Mouse (Mus musculus) yolk sac, embryonic 10.5 days (tissue): ENCODE measurements around the gene Btbd35f9.
"Not testable (repeated sequence)": the region's sequence is repeated elsewhere in the genome, so short reads cannot be mapped to it uniquely, and the experiment has no call there.

Experiments used
- DNase-seq: peaks from one replicate; pipeline ENCODE4 v3.0.0-alpha.2; 2017; ENCODE audit warnings: low spot score

Gene Btbd35f9

DNA sequence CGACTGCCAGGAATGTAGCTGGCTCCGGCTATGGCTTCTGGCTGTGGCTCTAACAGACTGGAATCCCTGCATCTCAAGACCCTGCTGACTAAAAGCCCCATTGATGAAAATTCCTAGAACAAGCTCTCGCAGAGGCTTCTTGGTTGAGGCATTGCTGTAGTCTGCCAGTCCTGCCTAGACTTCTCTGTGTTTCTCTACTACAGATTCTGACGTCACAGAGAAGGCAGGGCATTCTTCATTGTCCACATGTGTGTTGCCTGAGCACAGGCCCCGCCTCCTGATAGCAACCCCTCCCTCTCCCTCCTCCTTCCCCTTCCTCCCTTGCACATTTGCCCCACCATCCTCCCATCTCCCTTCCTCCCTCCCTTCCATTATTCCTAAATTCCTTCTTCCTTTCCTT, at the start of gene Btbd35f9:
Btbd35f9 (minus strand) TSS at position 101 of the 400 bp plus-strand sequence.
- not testable (repeated sequence) for DNase-seq
